Mouse (Mus musculus) cerebellum, adult 18-20 months (tissue): ENCODE data around the gene Tns1.

Experiments used
- DNase-seq, 2 experiments: peaks; one replicate each; pipeline ENCODE4 v3.0.0; 2021

Tns1 gene

DNA sequence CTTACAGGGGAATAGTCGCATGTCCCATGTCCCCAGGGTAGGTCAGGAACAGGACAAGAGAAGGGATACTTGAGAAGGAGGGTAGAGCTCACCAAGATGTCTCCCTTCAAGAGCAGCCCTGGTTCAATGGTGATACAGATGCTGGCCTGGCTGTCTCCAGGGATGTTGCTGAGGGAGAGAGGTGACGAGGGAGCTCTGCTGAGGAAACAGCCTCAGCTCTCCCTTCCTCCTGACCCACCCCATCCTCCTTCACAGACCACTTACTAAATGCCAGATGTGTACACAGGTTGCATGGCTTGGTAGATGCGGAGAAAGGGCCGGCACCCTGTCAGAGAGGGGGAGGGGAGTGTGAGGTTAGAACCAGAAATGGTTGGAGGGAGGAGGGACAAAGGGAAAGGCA is 138.6 kb downstream of the Tns1 start:
- DNase-seq = no peak

- peak; percentile 18 to 25 for DNase-seq
Measured at GRCm38 (mm10) chr1:73979214-73979613, 145.0 kb downstream of the Tns1 start.

- DNase-seq = no peak
Measured at GRCm38 (mm10) chr1:73978576-73978975, 145.7 kb downstream of the Tns1 start.

- no peak for DNase-seq
Measured at GRCm38 (mm10) chr1:73973992-73974391, 150.3 kb downstream of the Tns1 start.

DNA sequence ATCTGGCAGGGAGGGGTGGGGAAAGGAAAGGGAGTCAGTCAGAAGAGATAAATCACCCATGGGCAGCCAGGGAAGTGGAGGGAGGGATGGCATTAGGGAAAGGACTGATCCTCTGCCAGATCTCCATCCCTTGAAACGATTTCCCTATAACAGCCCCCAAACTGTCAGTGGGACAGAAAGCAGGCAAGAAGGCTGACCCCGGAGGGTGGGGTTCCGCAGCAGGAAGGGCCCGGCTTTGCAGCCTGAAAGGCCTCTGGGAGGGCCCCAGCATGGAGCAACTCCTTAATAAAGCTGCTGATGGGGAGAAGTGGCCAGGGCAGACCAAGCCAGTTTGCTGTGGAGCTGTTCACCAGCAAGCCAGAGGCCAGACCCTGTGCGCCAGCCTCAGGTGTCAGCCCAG is 151.5 kb downstream of the Tns1 start:
- no peak for DNase-seq

DNA sequence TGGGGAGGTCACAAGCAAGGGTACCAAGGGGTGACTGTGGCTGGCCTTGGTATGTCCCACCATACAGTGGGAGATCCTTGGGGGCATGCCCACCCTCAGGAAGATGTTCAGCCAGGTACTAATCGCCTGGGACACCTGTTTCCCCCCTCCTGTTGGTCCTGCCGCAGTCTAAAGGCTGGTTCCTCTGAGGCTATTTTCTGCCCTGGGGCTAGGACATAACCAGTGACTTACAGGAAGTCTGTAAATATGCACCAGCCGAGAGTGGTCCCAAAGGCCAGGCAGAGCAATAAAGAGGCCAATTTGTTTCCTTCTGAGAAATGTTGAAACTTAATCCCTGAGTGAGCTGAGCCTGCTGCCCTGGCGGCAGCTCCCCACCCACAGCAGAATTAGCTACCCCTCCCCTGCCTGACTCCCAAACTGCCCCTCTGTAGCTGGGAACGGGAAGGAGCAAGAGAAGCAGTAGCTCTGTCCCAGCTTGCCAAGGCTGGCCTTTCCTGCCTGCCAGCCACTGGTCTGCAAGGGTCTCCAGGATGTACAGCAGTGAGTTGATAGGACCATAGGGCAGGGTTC is 154.0 kb downstream of the Tns1 start:
- DNase-seq = no peak

GRCm38 (mm10) chr1:73968712-73969511 is 155.3 kb downstream of the Tns1 start:
- DNase-seq = no peak

- DNase-seq = no peak
Measured at GRCm38 (mm10) chr1:73966411-73967238, 157.6 kb downstream of the Tns1 start.

DNA sequence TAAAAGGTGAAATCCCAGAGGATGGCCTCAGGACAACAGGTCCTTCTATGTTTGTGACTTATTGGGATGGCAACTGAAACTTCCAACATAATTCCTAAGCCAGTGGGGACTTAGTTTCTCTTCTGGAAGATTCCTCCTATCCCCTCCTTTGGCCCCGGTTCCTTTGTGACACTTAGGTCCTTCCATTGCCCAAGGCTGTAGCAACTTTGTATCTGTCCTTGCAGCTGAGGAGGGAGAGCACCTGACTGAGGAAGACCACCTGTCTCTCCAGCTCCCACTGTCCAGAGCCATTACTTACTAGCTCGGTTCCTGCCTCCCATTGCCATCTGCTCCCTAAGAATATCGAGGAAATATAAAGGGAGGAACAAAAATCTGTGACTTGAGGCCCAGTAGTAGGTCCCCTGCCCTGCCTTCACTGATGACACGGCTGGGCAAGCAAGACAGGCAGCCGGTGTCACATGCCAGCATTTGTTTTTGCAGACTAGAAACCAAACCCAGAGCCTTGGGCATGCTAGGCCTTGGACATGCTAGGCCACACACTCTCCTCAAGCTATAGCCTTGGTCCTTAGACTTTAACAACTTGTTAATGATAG is 160.0 kb downstream of the Tns1 start:
- DNase-seq = no peak

DNA sequence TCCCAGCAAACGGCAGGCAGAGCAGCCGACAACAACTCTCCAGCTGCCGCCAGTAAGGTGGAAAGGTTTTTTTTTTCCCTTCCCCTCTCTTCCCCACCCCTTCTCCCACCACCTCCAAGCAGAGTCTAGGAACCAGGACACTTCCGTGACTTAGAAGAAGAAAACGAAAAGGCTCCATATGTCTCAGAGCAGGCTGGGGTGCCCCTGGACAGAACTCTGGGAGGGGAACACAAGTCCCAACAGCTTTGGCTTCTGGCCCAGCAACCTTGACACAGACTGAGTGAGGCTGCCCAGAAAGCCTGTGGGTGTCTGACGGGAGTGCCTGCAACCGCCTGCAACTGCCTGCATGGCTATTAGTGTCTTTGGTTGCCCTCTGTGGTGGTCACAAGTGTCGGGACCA is 160.6 kb downstream of the Tns1 start:
- no peak for DNase-seq

DNA sequence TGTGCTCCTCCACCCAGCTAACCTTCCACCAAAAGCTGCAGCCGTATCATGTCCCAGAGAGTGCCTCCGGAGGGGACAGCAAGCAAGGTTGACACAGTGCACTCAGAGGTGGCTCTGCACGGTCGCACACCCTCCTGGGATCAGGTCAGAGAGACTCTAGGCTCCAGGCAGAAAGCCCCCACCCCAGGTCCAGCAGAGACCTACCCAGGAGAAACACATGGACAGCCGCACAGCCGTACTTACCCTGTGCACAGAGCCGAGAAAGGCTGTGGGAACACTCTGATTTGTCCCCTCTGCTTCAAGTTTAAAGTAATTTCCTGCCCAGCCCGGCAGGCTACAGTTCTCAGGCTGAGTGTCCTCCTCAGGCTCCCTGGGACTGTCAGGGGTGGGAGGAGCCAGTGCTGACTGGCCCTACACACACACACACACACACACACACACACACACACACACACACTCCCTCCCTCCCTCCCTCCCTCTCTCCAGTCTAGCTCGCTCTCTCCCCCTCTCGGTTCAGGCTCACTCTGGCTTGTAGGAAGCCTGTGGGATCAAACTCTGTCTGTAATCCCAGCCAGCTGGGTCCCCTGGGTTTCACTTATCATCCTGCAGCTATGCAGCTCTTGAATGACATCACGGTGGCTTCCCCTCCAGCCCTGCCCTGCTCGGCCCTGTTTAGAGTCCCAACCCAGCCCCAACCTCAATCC is 161.4 kb downstream of the Tns1 start:
- no peak for DNase-seq

- DNase-seq = no peak
Measured at GRCm38 (mm10) chr1:73962049-73962448, 162.2 kb downstream of the Tns1 start.

DNA sequence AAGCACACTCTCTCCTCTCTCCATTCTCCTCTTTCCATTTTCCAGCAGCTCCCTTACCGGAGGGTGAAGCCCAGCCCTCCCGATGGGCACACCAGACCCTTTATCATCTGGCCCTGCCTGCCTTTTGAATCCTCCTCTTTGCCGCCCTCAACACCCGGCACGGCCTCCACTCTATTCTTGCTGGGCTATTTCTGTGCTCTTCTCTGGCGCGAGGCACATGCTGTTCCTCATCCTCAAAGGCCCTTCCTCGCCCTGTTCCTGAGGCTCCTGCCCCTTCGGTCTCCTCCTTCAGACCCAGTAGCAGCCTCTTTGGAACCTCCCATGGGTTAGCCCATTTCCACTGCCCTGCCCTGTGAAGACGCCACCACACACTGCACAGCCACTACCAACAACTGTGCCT is 164.5 kb downstream of the Tns1 start:
- no peak for DNase-seq

GRCm38 (mm10) chr1:73959344-73959743 is 164.9 kb downstream of the Tns1 start:
- no peak for DNase-seq

DNA sequence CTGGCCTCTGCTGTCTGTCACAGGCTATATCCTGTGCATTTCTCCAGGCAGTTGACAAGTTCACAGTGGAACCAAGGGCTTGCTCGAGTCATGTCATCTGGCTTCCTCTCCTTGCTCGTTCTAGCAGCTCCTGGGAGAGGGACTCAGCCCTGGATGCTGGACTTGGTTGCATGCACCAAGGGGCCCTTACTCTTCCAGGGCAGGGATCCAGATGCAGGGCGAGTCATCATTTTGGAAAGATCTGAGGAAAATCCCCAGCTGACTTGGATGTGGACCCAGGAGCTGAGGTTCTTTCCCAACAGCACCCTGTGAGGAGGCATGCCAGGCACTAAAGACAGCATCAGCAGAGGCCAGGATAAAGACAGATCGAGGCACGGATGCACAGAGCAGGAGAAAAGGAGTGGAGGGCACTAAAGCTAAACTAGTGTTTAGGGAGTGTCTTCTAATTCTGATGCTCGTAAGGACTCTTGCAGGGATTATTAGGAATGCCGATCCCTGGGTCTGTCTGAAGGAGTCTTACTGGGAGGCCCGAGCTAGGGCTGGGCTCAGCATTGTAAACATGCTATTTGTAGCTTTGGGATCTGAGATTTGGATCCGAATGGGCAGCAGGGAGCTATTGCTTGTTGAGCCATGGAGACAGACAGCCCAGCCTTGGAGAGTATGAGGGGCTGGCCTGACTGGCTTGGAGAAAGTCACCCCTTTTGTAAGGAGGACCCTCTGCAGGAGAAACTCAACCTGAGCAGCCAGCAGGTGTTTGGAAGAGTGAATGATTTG is 165.9 kb downstream of the Tns1 start:
- DNase-seq = no peak

DNA sequence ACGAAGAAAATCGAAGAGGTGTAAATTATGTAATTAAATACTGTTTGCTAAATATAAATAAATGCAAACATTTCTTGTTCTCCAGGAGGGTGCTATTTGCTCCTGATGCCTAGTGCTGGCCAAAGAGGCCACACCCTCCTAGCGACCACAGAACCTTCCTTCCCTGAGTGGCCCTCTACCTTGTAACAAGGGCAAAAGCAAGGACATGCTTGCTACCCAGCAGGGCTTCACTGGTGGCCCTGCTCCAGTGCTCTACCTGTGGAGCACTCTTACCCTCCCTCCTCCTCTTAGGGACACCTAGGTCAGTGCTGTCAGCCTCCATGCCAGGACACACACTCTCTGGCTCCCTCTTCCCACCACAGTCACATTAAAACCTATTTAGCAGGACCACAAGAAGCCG is 166.8 kb downstream of the Tns1 start:
- no peak for DNase-seq

DNA sequence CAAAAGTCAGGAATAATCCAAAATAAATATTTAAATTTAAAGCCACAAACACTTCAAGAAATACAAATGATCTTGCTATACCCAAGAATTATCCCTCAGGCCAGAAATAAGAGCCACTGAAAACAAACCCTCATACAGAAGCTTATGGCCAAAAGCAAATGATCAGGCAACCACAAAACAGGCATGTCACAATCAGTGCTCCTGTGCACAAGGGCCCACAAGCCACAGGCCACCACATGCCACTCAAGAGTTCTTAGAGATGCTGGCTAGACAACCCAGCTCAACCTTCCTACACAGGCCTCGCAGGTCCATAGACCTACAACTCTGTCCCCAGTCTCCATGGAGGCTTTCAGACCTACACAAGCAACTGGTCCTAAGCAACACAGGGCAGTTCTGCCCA is 167.9 kb downstream of the Tns1 start:
- DNase-seq = no peak

GRCm38 (mm10) chr1:73955259-73955842 is 168.9 kb downstream of the Tns1 start:
- no peak for DNase-seq

- no peak for DNase-seq
Measured at GRCm38 (mm10) chr1:73954614-73955013, 169.6 kb downstream of the Tns1 start.

DNA sequence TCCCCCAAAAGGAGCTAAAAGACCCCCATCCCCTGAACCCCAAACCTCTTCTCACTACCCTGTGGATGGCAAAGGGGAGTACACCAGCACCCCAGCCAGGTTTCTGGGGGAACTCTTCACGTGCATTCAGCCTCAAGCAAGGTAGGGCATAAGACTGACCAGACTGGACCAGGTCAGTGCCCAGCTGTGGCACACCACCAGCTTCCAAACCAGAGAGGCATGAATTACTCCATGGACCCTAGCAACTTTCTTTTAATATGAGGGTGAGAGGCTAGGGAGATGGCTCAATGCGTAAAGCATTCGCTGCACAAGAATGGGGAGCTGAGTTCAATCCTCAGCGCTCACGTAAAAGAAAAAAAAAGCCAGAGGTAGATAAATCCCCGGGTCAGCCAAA is 170.2 kb downstream of the Tns1 start:
- DNase-seq = no peak

GRCm38 (mm10) chr1:73953317-73954014 is 170.8 kb downstream of the Tns1 start:
- no peak for DNase-seq
